Mouse (Mus musculus): ENCODE data around the gene Dnmt3b. TPM values are rescaled to one million over a fixed set of nuclear protein-coding genes. Genes with fewer than 3 reads are reported as not detected.
"Not testable (repeated sequence)": the region's sequence is repeated elsewhere in the genome, so short reads cannot be mapped to it uniquely, and the experiment has no call there.

The Dnmt3b gene
- total RNA-seq, 2 experiments from 2014 or later = 0.56 to 0.89 TPM

GRCm38 (mm10) chr2:153648773-153649297 lies 415 bp upstream of the Dnmt3b start:
- TF ChIP-seq CTCF (IDR thresholded peaks at IDR 0.05) = no peak
- Histone ChIP-seq H3K27ac (peak overlapping the region; percentile 78), H3K4me3 (peak overlapping the region; percentile 96)
- DNase-seq = no peak
- intact Hi-C loops (cut with DNase I) = loop anchor here (2.0 kb wide), 1 partner anchor 16 kb away; the partner anchor contains the start of gene Commd7

GRCm38 (mm10) chr2:153650014-153650687 lies 901 bp downstream of the Dnmt3b start:
- intact Hi-C loops (cut with DNase I) = no loop called here
- no peak for TF ChIP-seq CTCF (IDR thresholded peaks at IDR 0.05)
- no peak for DNase-seq
- Histone ChIP-seq H3K4me3 (peak overlapping the region; percentile 96), H3K27ac (peak overlapping the region; percentile 78)

GRCm38 (mm10) chr2:153651681-153652080 lies 2.4 kb downstream of the Dnmt3b start:
- no peak overlapping the region for H3K4me3 ChIP-seq
- no peak for DNase-seq
- no peak for TF ChIP-seq CTCF (IDR thresholded peaks at IDR 0.05)
- intact Hi-C loops (cut with DNase I) = no loop called here
- no peak overlapping the region for H3K27ac ChIP-seq

- H3K4me3 ChIP-seq; DNase-seq; H3K27ac ChIP-seq; intact Hi-C loops (cut with DNase I): not testable (repeated sequence)
Measured at GRCm38 (mm10) chr2:153657659-153658058, 8.4 kb downstream of the Dnmt3b start.

- intact Hi-C loops (cut with DNase I) = no loop called here
- DNase-seq = no peak
Measured at GRCm38 (mm10) chr2:153660616-153661015, 11.4 kb downstream of the Dnmt3b start.

GRCm38 (mm10) chr2:153665401-153665800 lies 16.2 kb downstream of the Dnmt3b start:
- Histone ChIP-seq H3K4me3 (no peak overlapping the region), H3K27ac (no peak overlapping the region)
- TF ChIP-seq CTCF (IDR thresholded peaks at IDR 0.05) = no peak
- no peak for DNase-seq
- intact Hi-C loops (cut with DNase I) = no loop called here

More at GRCm38 (mm10) chr2:153660616-153661015, 11.4 kb downstream of the Dnmt3b start:
- no peak for TF ChIP-seq CTCF (IDR thresholded peaks at IDR 0.05)
- H3K27ac ChIP-seq = no peak overlapping the region
- H3K4me3 ChIP-seq = no peak overlapping the region

- DNase-seq = no peak
- peak; percentile 79 for TF ChIP-seq CTCF (IDR thresholded peaks at IDR 0.05)
- H3K4me3 ChIP-seq = no peak overlapping the region
- intact Hi-C loops (cut with DNase I) = loop anchor here (2.0 kb wide), 2 partner anchors 182 to 262 kb away; no protein-coding TSS in a partner anchor
- no peak overlapping the region for H3K27ac ChIP-seq
Measured at GRCm38 (mm10) chr2:153668754-153669376, 19.6 kb downstream of the Dnmt3b start.

DNA sequence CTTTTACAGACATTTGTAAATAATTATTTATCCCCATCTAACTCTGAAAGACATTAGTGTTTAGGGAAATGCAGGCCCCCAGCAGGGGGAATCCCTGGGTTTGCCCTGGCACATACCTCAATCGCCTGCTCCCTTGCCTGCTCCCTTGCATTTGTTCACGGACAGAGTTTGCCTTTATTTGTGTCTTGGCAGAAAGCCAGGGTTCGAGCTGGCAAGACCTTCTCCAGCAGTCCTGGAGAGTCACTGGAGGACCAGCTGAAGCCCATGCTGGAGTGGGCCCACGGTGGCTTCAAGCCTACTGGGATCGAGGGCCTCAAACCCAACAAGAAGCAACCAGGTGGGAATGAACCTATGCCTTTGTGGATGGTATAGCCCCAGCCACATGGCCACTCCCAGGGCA lies 20.9 kb downstream of the Dnmt3b start:
- intact Hi-C loops (cut with DNase I) = no loop called here
- no peak for DNase-seq

DNA sequence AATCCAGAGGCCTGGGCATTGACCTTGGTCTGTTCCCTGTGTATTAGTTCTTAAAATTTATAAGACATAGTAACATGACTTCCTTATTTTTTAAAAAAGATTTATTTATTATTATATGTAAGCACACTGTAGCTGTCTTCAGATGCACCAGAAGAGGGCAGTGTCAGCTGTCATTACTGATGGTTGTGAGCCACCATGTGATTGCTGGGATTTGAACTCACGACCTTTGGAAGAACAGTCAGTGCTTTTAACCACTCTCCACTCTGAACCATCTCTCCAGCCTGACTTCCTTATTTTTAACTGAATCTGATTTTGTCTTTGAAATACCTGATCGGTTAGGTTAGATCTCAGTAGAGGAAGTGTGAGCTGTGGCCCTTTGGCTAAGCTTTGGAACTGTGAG lies 23.4 kb downstream of the Dnmt3b start:
- Histone ChIP-seq H3K4me3 (no peak overlapping the region), H3K27ac (no peak overlapping the region)
- DNase-seq = no peak
- TF ChIP-seq CTCF (IDR thresholded peaks at IDR 0.05) = no peak; the same call in 1 of the 2 replicates
- intact Hi-C loops (cut with DNase I) = no loop called here

More for the DNA sequence above, 20.9 kb downstream of the Dnmt3b start:
- no peak for TF ChIP-seq CTCF (IDR thresholded peaks at IDR 0.05)
- Histone ChIP-seq H3K4me3 (no peak overlapping the region), H3K27ac (no peak overlapping the region)

GRCm38 (mm10) chr2:153675364-153675763 lies 26.1 kb downstream of the Dnmt3b start:
- DNase-seq; intact Hi-C loops (cut with DNase I); H3K4me3 ChIP-seq; H3K27ac ChIP-seq: not testable (repeated sequence)

DNA sequence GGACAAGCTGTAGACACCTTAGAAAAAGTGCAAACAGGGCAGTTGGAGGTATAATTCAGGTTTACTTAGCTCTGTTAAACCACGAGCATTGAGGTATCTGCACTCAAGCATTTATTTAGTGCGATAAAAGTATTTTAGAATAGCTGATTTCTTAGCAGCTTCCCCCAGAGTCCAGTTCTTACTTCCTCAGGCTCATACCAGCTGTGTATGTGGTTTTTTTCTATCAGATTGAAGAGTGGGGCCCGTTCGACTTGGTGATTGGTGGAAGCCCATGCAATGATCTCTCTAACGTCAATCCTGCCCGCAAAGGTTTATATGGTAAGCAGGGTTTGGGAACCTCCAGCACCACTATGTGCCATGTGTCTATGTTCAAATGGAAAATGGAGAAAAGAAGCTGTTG lies 27.7 kb downstream of the Dnmt3b start:
- intact Hi-C loops (cut with DNase I) = no loop called here
- no peak for DNase-seq
- no peak for TF ChIP-seq CTCF (IDR thresholded peaks at IDR 0.05)
- no peak overlapping the region for H3K4me3 ChIP-seq
- no peak overlapping the region for H3K27ac ChIP-seq

DNA sequence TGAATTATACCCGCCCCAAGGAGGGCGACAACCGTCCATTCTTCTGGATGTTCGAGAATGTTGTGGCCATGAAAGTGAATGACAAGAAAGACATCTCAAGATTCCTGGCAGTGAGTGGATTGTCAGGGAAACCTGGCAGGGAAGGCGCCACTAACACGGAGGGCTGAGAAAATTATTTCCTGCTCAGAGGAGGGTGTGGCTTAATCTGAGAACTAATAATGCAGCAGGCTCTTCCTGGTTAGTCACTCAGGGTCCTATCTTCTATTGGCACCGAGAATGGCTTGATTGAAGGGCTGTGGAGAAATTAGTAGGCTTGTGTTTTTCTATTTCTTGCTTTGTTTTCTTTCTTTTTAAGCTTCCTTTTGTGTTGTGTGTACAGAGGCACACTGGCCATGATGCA lies 28.3 kb downstream of the Dnmt3b start:
- TF ChIP-seq CTCF (IDR thresholded peaks at IDR 0.05) = no peak
- no peak for DNase-seq
- Histone ChIP-seq H3K4me3 (no peak overlapping the region), H3K27ac (no peak overlapping the region)
- intact Hi-C loops (cut with DNase I) = no loop called here

- intact Hi-C loops (cut with DNase I) = no loop called here
- TF ChIP-seq CTCF (IDR thresholded peaks at IDR 0.05) = no peak
- Histone ChIP-seq H3K4me3 (no peak overlapping the region), H3K27ac (no peak overlapping the region)
- no peak for DNase-seq
Measured at GRCm38 (mm10) chr2:153679959-153680358, 30.7 kb downstream of the Dnmt3b start.

- DNase-seq; H3K27ac ChIP-seq; H3K4me3 ChIP-seq; intact Hi-C loops (cut with DNase I): not testable (repeated sequence)
Measured at GRCm38 (mm10) chr2:153693413-153693812, 44.2 kb downstream of the Dnmt3b start.

Data from gastrocnemius, adult 2 months (tissue).